Mouse (Mus musculus) liver, adult (tissue): ENCODE measurements around the gene Prepl.

Source experiments
- GATA4 ChIP-seq: IDR thresholded peaks from 2 replicates; pipeline ENCODE4 v1.6.1; 2014; ENCODE audit warnings: mild to moderate bottlenecking, low read length; ENCODE audit not compliant: insufficient replicate concordance

The Prepl gene

GRCm38 (mm10) chr17:85018344-85018743 lies 71.7 kb downstream of the Prepl start:
- no peak for TF ChIP-seq GATA4

GRCm38 (mm10) chr17:85014632-85015031 lies 75.4 kb downstream of the Prepl start:
- TF ChIP-seq GATA4 = no peak

- TF ChIP-seq GATA4 = no peak
Measured at GRCm38 (mm10) chr17:85013485-85013884, 76.6 kb downstream of the Prepl start.
